Mouse (Mus musculus): ENCODE measurements around the gene Hace1. TPM values are rescaled to one million over a fixed set of nuclear protein-coding genes. Genes with fewer than 3 reads are reported as not detected.

Hace1 gene
- polyA plus RNA-seq, 1 experiment from 2014 or later = 17.8 TPM

DNA sequence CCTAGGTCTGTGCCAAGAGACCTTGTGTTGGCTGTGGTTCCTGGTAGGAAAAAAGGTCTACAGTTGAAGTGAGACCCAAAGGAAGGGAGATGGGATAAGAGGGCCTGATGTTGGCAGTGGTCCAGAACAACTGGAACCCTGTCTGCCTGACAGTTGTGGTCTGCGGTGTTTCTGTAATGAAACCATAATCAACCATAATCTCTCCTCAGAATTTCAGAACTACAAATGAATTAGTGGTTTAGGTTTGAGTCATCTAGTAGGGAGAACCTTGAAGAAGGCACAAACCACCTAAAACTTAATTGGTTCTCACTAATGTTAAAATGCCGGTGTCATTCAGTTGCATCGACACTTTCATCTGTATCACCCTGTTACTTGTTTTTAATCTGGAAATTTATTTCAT lies 133.2 kb downstream of the Hace1 start:
- Histone ChIP-seq H3K36me3 (peaks cover 9% of the 10 kb centered on the region), H3K4me1 (no peaks in the 10 kb centered on the region), H3K4me3 (no peak overlapping the region), H3K9ac (no peak overlapping the region), H3K27me3 (no peaks in the 10 kb centered on the region), H3K4me2 (no peak overlapping the region), H3K9me3 (no peaks in the 10 kb centered on the region), H3K27ac (no peak overlapping the region)
- no peak for ATAC-seq (ENCODE audit: insufficient number of reproducible peaks, insufficient read depth, low FRiP score, low TSS enrichment, low read depth)
- 77% methylated on average over 3 of the region's 3 CpGs for WGBS

DNA sequence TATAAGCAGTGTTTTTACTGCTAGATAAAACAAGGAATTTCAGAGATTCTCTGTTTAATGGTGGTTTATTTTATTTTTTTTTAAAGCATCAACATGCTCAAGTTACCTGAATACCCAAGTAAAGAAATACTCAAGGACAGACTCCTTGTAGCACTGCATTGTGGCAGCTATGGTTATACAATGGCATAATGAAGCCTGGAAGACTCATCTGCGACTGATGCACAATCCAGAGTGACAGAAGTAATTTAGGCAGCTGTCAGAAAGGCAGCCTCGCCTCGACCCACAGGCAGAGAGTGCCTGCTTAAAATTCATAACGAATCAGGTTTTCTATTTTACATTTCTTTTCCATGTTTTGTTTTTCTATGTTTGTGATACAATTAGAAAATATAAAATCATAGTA lies 133.7 kb downstream of the Hace1 start:
- H3K27me3 ChIP-seq = no peaks in the 10 kb centered on the region
- no peaks in the 10 kb centered on the region for H3K9me3 ChIP-seq
- H3K4me2 ChIP-seq = no peak overlapping the region
- H3K9ac ChIP-seq = no peak overlapping the region
- ATAC-seq (ENCODE audit: insufficient number of reproducible peaks, insufficient read depth, low FRiP score, low TSS enrichment, low read depth) = no peak
- H3K4me1 ChIP-seq = no peaks in the 10 kb centered on the region
- peaks cover 9% of the 10 kb centered on the region for H3K36me3 ChIP-seq
- no peak overlapping the region for H3K4me3 ChIP-seq
- WGBS = 61% methylated on average over 4 of the region's 4 CpGs
- no peak overlapping the region for H3K27ac ChIP-seq

Small RNA genes lying within 50 kb of the gene (microRNA-seq; reads per million reads assigned to microRNA genes)
- gene Gm27731 = not detected

Other genes starting within 250 kb of the Hace1 start
- gene Bves, start 242.1 kb upstream of the Hace1 start, polyA plus RNA-seq (2015; fragmentation: Nextera tagmentation; extraction: Ambion mirVana) = 1.8 and 2.5 TPM in 2 replicates
- 2.4 and 2.7 TPM in 2 replicates for gene Lin28b, start 91.4 kb upstream of the Hace1 start, polyA plus RNA-seq (2015; fragmentation: Nextera tagmentation; extraction: Ambion mirVana)